Mouse (Mus musculus): ENCODE data around the gene Ccdc28b.

DNA sequence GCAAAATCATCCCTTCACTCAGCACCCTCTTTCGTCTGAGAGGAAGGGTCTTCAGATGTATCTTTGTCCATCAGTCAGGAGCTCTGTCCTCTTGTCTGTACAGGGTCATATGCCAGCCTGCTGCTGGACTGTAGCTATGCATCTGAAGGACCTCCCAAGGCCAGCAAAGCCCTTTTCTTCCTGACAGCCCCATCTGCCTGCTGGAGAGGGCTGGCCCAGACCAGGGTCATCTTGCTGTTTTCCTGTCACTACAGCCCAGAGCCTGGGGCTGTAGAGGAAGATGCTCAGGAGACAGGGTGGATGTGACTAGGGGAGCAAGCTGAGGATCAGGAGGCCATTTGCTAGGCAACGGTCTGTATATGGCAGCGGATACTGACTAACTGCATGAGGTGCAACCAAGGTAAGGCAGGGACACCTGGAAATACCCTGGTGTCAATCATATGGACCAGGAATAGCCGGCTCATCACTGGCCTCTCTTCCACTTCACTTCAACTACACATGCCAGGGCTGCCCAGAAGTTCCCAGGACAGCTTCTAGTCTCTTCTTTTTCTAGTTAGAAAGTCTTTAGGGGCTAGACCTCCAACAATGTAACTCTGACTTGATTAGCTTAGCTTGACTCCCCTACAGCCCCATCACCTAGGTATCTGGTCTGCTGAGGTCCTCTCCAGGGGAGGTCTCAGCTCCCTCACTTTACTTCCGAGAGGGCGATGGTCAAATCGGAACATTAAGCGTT is 778 bp downstream of the Ccdc28b start:
- no peak for TF ChIP-seq CTCF (IDR thresholded peaks at IDR 0.05 in 2 of 3, conservative IDR thresholded peaks at IDR 0.05 in 1 of 3; ENCODE audit: control insufficient read depth in 1 of 3, insufficient read depth in 1 of 3, low read depth in 2 of 3, low read length in 3 of 3, poor library complexity in 1 of 3, severe bottlenecking in 1 of 3)
- TF ChIP-seq EP300 (IDR thresholded peaks at IDR 0.05; ENCODE audit: low read depth in 1 of 2, low read length in 2 of 2) = no peak
- no peak for TF ChIP-seq JUND (IDR thresholded peaks at IDR 0.05; ENCODE audit: low read depth, low read length)
- TF ChIP-seq MAX (IDR thresholded peaks at IDR 0.05; ENCODE audit: low read length) = no peak
- no peak for TF ChIP-seq ZNF384 (IDR thresholded peaks at IDR 0.05; ENCODE audit: low read depth, low read length)

All from MEL (cell line).